Mouse (Mus musculus) erythroblast, embryonic 14.5 days (primary cell): ENCODE measurements around the gene 9530077C05Rik.

Source experiments
- GATA1 ChIP-seq: IDR thresholded peaks from 2 replicates; pipeline ENCODE4 v1.6.1; 2012; ENCODE audit warnings: low read length, inconsistent platforms, mixed read lengths
- TAL1 ChIP-seq: IDR thresholded peaks from 3 replicates; pipeline ENCODE4 v1.6.1; 2012; ENCODE audit warnings: low read length, inconsistent platforms, mixed read lengths

DNA sequence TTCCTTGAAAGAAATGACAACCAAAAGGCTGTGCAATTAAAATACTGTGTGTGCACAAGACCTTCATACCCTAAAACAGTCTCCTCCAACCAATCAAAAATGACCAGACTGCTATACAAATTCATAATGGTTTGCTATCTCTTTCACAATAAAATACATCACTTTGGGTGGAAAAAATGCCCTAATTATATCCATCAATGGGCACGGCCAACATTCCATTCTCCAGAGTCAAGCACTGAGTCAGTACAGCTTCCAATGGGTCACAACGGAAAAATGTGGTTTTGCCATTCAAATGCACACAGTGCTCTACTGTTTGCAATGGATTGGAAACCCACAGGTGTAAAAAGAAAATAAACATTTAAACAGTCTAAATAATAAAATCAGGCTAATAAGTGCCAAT is 25.4 kb upstream of the 9530077C05Rik start:
- TF ChIP-seq TAL1 (no peak), GATA1 (no peak)
